Mouse (Mus musculus): ENCODE measurements around the gene Frs2. TPM values are rescaled to one million over a fixed set of nuclear protein-coding genes. Genes with fewer than 3 reads are reported as not detected.
A peak's percentile ranks its signal among the peaks of the same experiment; 100 is the strongest.
"Not testable (repeated sequence)": the region's sequence is repeated elsewhere in the genome, so short reads cannot be mapped to it uniquely, and the experiment has no call there.

Frs2 gene
- polyA plus RNA-seq, 1 experiment from 2014 or later = 17.4 TPM

DNA sequence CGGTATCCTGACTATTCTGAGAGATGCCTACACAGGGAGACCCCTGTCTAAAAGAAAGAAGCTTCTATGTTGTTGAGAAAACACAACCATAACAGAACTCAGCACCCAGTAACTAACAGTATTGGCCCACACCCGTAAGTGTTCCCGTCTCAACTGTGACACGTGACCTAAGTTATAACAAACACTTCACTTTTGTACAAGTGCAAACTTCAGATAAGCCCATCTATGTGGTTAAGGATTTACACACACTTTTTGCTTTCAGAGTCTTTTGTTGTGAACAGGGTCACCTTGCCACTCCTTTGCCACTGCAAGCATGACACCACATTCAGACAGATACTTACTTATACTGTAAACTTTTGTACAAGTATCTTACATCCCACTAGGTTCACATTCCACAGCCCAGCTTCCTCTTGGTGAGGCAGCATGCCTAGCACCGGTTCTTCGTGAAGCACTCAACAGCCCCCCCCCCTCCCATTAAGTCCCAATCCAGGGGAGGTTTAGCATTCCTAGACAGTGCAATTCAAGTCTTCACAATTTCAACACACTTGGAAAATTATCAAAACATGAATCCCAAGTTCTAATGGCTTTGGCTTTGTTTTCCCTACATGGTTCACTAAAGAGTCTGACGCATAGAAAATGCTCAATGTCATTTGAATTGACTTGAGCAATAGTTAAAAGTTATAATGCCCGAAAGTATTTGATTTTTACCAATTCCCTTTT is 2.6 kb downstream of the Frs2 start:
- WGBS = 35% methylated on average over 8 of the region's 8 CpGs
- Histone ChIP-seq H3K4me2 (peak overlapping the region; percentile 79), H3K27ac (no peak overlapping the region), H3K4me1 (peaks cover 54% of the 10 kb centered on the region), H3K27me3 (no peaks in the 10 kb centered on the region), H3K36me3 (no peaks in the 10 kb centered on the region), H3K9me3 (no peaks in the 10 kb centered on the region), H3K9ac (no peak overlapping the region), H3K4me3 (no peak overlapping the region)
- ATAC-seq (ENCODE audit: borderline replicate concordance, extremely low read depth, low FRiP score, low TSS enrichment) = no peak

DNA sequence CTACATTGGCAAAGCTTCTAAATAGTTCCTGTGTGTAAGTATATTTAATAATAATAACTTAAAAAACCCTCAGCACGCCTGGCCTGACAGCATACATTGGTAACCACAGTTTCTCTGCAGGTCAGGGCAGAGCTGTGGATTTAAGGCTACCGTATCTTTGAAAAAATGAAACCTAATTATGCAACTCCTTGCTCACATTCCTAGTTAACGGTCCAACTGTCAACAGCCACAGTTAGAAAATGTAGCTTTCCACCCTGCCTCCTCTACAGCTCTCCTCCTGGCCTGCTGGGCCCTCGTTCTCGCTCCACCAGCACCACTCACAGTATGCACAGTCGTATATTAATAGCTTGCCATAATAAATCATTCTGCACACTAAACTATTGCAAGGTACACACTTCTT is 3.7 kb downstream of the Frs2 start:
- H3K9ac ChIP-seq = no peak overlapping the region
- no peaks in the 10 kb centered on the region for H3K9me3 ChIP-seq
- H3K27me3 ChIP-seq = no peaks in the 10 kb centered on the region
- no peak for ATAC-seq (ENCODE audit: borderline replicate concordance, extremely low read depth, low FRiP score, low TSS enrichment)
- no peak overlapping the region for H3K4me3 ChIP-seq
- 45% methylated on average over 6 of the region's 6 CpGs for WGBS
- H3K27ac ChIP-seq = no peak overlapping the region
- peaks cover 43% of the 10 kb centered on the region for H3K4me1 ChIP-seq
- no peak overlapping the region for H3K4me2 ChIP-seq
- H3K36me3 ChIP-seq = no peaks in the 10 kb centered on the region

DNA sequence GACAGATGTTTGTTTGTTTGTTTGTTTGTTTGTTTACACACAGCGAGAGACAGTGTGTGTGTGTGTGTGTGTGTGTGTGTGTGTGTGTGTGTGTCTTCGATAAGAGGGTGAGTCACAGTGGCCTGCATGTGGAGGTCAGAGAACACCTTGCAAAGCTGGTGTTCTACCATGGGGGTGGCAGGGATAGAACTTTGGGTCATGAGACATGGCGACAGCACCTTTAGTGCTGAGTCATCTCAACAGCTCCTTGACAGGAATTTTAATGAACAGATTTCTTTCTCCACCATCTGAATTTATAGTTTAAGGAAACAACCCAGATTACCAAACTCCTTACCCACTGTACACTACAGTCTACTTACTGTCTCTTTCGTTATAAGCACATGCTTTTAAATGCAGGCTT is 4.3 kb downstream of the Frs2 start:
- Histone ChIP-seq H3K4me1 (peaks cover 38% of the 10 kb centered on the region), H3K36me3 (no peaks in the 10 kb centered on the region), H3K4me2 (no peak overlapping the region), H3K27ac (no peak overlapping the region), H3K9ac (no peak overlapping the region), H3K27me3 (no peaks in the 10 kb centered on the region), H3K9me3 (no peaks in the 10 kb centered on the region), H3K4me3 (no peak overlapping the region)
- WGBS = 74% methylated on average over 4 of the region's 4 CpGs
- ATAC-seq (ENCODE audit: borderline replicate concordance, extremely low read depth, low FRiP score, low TSS enrichment) = no peak

DNA sequence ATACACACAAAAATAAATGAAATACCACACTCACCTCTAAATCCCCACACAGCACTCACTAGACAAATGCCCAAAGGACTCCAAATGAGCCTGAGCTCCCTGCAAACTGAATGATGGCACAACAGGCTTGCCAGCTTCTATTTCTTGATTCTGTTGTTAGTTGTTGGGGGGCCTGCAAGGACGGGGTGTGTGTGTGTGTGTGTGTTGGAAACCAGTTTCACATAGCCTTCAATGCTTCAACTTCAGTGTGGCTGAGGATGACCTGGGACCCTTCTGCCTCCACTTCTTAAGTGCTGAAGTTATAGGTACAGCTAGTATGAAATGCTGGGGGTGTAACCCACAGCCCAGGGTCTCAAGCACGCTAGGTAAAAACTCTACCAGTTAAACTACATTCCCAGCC is 5.0 kb downstream of the Frs2 start:
- 90% methylated on average over 2 of the region's 2 CpGs for WGBS

DNA sequence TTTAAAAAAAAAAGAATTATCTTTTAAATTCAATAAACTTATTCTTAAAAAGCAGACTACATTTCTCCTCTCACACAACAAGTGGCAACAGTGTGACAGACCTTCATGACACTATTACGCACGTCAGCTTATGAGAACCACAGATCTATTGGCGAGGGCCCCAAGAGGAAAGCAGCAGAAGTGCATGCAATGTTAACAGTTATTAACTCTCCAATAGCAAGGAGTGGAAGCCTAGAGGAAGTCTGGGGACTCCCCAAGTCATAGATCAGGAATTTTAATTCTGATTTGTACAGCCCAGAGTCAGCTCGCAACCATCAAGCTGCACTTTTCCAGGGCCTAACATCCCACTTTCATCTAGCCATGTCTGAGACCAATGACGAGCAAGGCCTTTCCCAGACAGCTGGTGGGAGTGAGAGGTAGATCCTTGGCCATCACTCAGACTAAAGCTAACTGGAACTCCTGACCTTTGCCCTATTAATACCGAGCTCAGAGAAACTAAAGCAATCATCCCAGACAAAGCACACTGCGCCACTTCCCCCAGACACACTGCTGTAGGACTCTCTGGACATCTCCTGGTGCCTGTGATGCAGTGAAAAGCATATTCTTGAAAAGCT is 6.3 kb downstream of the Frs2 start:
- Histone ChIP-seq H3K4me1 (peaks cover 33% of the 10 kb centered on the region), H3K4me3 (no peak overlapping the region)

More for the DNA sequence above, 5.0 kb downstream of the Frs2 start:
- Histone ChIP-seq H3K4me3 (no peak overlapping the region), H3K9me3 (no peaks in the 10 kb centered on the region), H3K36me3 (no peaks in the 10 kb centered on the region), H3K27me3 (no peaks in the 10 kb centered on the region), H3K4me1 (peaks cover 34% of the 10 kb centered on the region), H3K9ac (no peak overlapping the region), H3K27ac (no peak overlapping the region), H3K4me2 (no peak overlapping the region)
- no peak for ATAC-seq (ENCODE audit: borderline replicate concordance, extremely low read depth, low FRiP score, low TSS enrichment)

DNA sequence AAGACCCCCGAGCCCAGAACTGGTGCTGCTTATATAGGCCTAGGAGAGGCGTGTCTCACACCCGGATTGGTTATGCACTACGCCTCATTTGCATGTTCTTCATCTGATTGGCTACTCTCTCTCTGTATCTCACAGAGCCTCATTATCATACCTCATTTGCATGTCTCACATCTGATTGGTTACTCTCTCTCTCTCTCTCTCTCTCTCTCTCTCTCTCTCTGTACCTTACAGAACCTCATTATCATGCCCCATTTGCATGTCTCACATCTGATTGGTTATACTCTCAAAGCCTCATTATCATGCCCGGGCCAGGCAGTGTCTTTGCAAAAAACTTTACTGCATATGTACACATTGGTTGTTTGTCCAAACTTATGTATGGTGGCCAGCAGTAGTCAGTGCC is 16.8 kb downstream of the Frs2 start:
- H3K27me3 ChIP-seq; H3K4me3 ChIP-seq; H3K9ac ChIP-seq; H3K4me2 ChIP-seq; H3K27ac ChIP-seq; H3K36me3 ChIP-seq; ATAC-seq (ENCODE audit: borderline replicate concordance, extremely low read depth, low FRiP score, low TSS enrichment); H3K4me1 ChIP-seq; H3K9me3 ChIP-seq: not testable (repeated sequence)
- 91% methylated on average over 5 of the region's 5 CpGs for WGBS

More for the DNA sequence above, 6.3 kb downstream of the Frs2 start:
- Histone ChIP-seq H3K36me3 (no peaks in the 10 kb centered on the region), H3K4me2 (no peak overlapping the region), H3K9me3 (no peaks in the 10 kb centered on the region), H3K27ac (no peak overlapping the region), H3K27me3 (no peaks in the 10 kb centered on the region), H3K9ac (no peak overlapping the region)
- no peak for ATAC-seq (ENCODE audit: borderline replicate concordance, extremely low read depth, low FRiP score, low TSS enrichment)
- 64% methylated on average over 7 of the region's 7 CpGs for WGBS

DNA sequence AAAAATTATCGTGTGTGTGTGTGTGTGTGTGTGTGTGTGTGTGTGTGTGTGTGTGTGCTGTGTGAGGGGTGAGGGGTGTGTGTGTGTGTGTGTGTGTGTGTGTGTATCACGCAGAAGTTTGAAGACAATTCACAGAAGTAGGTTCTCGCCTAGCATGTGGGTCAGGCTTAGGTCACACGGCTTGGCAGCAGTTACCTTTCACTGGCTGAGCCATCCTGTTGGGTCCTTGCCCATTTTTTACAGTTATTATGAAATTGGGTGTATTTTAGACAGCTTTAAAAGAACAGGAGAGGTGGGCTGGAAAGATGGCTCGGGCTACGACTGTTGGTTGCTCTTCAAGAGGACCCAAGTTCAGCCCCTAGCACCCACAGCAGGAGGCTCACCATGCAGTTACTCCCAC is 18.3 kb downstream of the Frs2 start:
- Histone ChIP-seq H3K36me3 (peaks cover 8% of the 10 kb centered on the region; the same call in 1 of the 2 replicates), H3K27me3 (no peaks in the 10 kb centered on the region), H3K9ac (no peak overlapping the region), H3K9me3 (no peaks in the 10 kb centered on the region), H3K4me3 (no peak overlapping the region), H3K4me2 (no peak overlapping the region), H3K4me1 (no peaks in the 10 kb centered on the region), H3K27ac (no peak overlapping the region)
- WGBS = 70% methylated on average over 6 of the region's 6 CpGs
- no peak for ATAC-seq (ENCODE audit: borderline replicate concordance, extremely low read depth, low FRiP score, low TSS enrichment)

DNA sequence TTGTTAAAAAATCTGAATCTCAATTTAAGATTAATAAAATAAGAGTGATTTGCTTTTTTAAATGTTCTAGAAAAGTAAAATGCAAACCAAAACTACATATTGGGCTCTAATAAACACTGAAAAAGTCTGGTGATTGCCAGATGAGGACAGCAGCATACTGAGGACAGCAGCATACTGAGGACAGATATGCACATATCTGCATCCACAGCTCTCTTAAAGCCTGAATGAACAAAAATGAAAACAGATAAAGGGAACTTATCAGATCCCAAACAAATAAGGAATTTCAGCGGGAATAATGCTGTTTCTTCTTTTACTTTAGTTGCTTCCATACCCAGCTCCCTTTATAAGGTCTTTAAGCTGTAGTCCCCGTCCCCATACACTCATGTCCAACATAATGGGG is 19.6 kb downstream of the Frs2 start:
- 84% methylated on average over 2 of the region's 2 CpGs for WGBS
- no peak overlapping the region for H3K4me2 ChIP-seq
- no peak overlapping the region for H3K27ac ChIP-seq
- ATAC-seq (ENCODE audit: borderline replicate concordance, extremely low read depth, low FRiP score, low TSS enrichment) = no peak
- no peaks in the 10 kb centered on the region for H3K27me3 ChIP-seq
- H3K4me1 ChIP-seq = no peaks in the 10 kb centered on the region
- no peak overlapping the region for H3K4me3 ChIP-seq
- H3K9me3 ChIP-seq = no peaks in the 10 kb centered on the region
- H3K9ac ChIP-seq = no peak overlapping the region
- peaks cover 8% of the 10 kb centered on the region; the same call in 1 of the 2 replicates for H3K36me3 ChIP-seq

DNA sequence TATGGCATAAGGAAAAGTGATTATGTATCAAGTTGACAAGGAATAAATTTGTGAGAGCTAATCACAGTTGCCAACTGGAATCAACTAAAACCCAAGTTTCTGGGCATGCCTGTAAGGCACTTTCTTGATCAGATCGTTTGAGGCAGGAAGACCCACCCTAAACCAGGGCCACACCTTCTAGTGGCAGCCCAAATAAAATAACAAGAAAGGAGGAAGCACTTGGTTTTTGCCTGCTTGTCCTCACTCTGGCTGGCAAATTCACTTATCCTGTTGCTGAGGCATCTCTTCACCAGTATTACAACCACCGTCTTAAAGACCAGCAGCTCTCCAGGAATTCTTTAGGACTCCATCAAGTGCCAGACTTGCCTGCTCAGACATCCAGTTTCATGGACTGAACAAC is 20.9 kb downstream of the Frs2 start:
- Histone ChIP-seq H3K9ac (no peak overlapping the region), H3K36me3 (peaks cover 7% of the 10 kb centered on the region; the same call in 1 of the 2 replicates), H3K4me2 (no peak overlapping the region), H3K4me1 (no peaks in the 10 kb centered on the region), H3K4me3 (no peak overlapping the region), H3K27ac (no peak overlapping the region), H3K27me3 (no peaks in the 10 kb centered on the region), H3K9me3 (no peaks in the 10 kb centered on the region)
- no peak for ATAC-seq (ENCODE audit: borderline replicate concordance, extremely low read depth, low FRiP score, low TSS enrichment)
- WGBS = 47% methylated on average over 2 of the region's 2 CpGs

DNA sequence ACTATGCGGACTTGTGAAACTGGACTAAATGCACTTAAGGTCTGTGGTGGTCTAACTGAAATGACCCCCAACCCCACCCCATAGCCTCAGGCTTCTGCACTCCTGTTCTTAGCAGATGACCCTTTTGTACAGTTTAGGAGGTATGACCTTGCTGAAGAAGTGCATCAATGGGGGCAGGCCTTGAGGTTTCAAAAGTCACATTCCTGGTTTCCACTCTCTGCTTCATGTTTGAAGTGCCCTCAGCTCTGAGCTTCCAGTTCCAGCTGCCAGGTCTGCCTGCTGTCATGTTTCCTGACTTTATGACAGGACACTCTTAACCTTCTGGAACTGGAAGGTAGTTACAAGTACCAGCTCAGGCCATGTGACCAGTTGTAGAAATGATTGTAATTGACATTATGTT is 21.6 kb downstream of the Frs2 start:
- ATAC-seq (ENCODE audit: borderline replicate concordance, extremely low read depth, low FRiP score, low TSS enrichment) = no peak
- H3K4me1 ChIP-seq = no peaks in the 10 kb centered on the region
- no peak overlapping the region for H3K4me3 ChIP-seq
- H3K27me3 ChIP-seq = no peaks in the 10 kb centered on the region
- H3K9ac ChIP-seq = no peak overlapping the region
- no peak overlapping the region for H3K4me2 ChIP-seq
- no peaks in the 10 kb centered on the region for H3K9me3 ChIP-seq
- H3K27ac ChIP-seq = no peak overlapping the region
- 0 out of 2 replicates have a peak, but pooled peaks cover under 1% of the 10 kb centered on the region for H3K36me3 ChIP-seq
- WGBS = 94% methylated on average over 1 of the region's 1 CpGs

DNA sequence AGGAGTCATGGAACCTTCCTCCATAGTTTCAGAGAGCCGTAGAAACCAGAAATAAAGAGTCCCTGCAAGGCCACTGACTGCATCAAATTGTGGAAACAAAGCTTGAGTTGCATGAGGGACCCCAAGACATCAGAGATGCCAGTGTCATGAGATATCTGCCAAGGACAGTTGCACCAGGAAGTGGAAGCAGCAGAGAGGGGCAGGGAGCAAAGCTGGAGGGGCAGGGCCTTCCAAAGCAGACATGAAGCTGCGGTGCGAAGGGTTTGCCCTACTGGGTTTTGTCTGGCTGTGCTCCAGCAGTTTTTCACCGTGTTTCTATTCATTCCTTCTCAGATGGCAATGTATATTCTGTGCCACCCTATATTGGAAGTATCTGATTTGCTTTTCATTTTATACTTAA is 22.1 kb downstream of the Frs2 start:
- no peaks in the 10 kb centered on the region for H3K4me1 ChIP-seq
- no peaks in the 10 kb centered on the region for H3K27me3 ChIP-seq
- no peak for ATAC-seq (ENCODE audit: borderline replicate concordance, extremely low read depth, low FRiP score, low TSS enrichment)
- H3K4me3 ChIP-seq = no peak overlapping the region
- H3K36me3 ChIP-seq = no peaks in the 10 kb centered on the region
- no peak overlapping the region for H3K9ac ChIP-seq
- WGBS = 70% methylated on average over 4 of the region's 4 CpGs
- no peak overlapping the region for H3K27ac ChIP-seq
- no peak overlapping the region for H3K4me2 ChIP-seq
- H3K9me3 ChIP-seq = no peaks in the 10 kb centered on the region

DNA sequence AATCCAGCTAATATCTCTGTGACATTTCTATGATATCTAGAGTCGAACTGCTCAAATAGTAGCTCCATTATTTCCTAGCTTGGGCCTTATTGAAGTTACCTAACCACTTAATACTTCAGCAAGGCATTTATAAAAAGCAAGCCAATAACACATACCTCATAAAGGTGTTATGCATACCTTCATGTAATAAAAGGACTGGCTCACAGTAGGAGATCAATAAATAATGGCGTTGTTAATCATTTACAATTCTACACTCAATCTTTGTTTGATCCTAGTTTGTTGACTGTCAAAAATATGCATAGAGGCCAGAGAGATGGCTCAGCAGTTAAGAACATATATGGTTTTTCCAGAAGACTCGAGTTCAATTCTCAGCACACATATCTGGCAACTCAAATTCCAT is 26.9 kb downstream of the Frs2 start:
- 85% methylated on average over 3 of the region's 3 CpGs for WGBS
- no peak overlapping the region for H3K27ac ChIP-seq
- ATAC-seq (ENCODE audit: borderline replicate concordance, extremely low read depth, low FRiP score, low TSS enrichment) = no peak
- H3K4me3 ChIP-seq = no peak overlapping the region
- no peaks in the 10 kb centered on the region for H3K9me3 ChIP-seq
- H3K27me3 ChIP-seq = no peaks in the 10 kb centered on the region
- H3K9ac ChIP-seq = no peak overlapping the region
- H3K36me3 ChIP-seq = no peaks in the 10 kb centered on the region
- 0 out of 2 replicates have a peak, but pooled peaks cover 12% of the 10 kb centered on the region for H3K4me1 ChIP-seq
- H3K4me2 ChIP-seq = no peak overlapping the region

All from lung, embryonic 15.5 days (tissue).